Mouse (Mus musculus) intestine, embryonic 16.5 days (tissue): ENCODE measurements at regions not wholly inside any gene's neighbourhood (a gene's known extent, or its start where the extent isn't known, plus 50 kb on each side); places are given as distances from the start of the nearest gene placed in this dataset.

ENCODE experiments used
- ATAC-seq: fragments of 200-750 bp; cut with Nextera tagmentation; 2 replicates; pipeline ENCODE4 v1.8.0; 2017; ENCODE audit warnings: moderate TSS enrichment, moderate library complexity
- H3K27ac ChIP-seq: fragments of 300-500 bp; sonication (generic); 2 replicates; pipeline ENCODE4 v1.5.1; 2014; ENCODE audit warnings: mild to moderate bottlenecking, low read length
- H3K27me3 ChIP-seq: fragments of 300-500 bp; sonication (generic); replicated peaks from 2 replicates; pipeline ENCODE4 v1.6.1; 2014; ENCODE audit warnings: low read length, control low read depth, mixed read lengths; ENCODE audit not compliant: control insufficient read depth, insufficient read depth
- H3K36me3 ChIP-seq: fragments of 300-500 bp; sonication (generic); 2 replicates; pipeline ENCODE4 v1.6.1; 2014; ENCODE audit warnings: low read length, control low read depth; ENCODE audit not compliant: control insufficient read depth, insufficient read depth
- H3K4me1 ChIP-seq: fragments of 300-500 bp; sonication (generic); 2 replicates; pipeline ENCODE4 v1.6.1; 2014; ENCODE audit warnings: low read length, control low read depth, mixed read lengths; ENCODE audit not compliant: control insufficient read depth, insufficient read depth
- H3K4me2 ChIP-seq: fragments of 300-500 bp; sonication (generic); 2 replicates; pipeline ENCODE4 v1.6.1; 2014; ENCODE audit warnings: low read depth, low read length, control low read depth
- H3K4me3 ChIP-seq: fragments of 300-500 bp; sonication (generic); 2 replicates; pipeline ENCODE4 v1.5.1; 2014; ENCODE audit warnings: mild to moderate bottlenecking, low read length
- H3K9ac ChIP-seq: fragments of 300-500 bp; sonication (generic); 2 replicates; pipeline ENCODE4 v1.6.1; 2014; ENCODE audit warnings: low read depth, low read length
- H3K9me3 ChIP-seq: fragments of 300-500 bp; sonication (generic); 2 replicates; pipeline ENCODE4 v1.6.1; 2016; ENCODE audit warnings: low read length, control low read depth; ENCODE audit not compliant: control insufficient read depth
- WGBS: fragments of 180-500 bp; shearing (Covaris S2); extraction: QIAGEN DNeasy Blood & Tissue Kit; methylation state at CpG from one replicate; pipeline ENCODE4 v1.1.7; 2014; 5-methylcytosine and 5-hydroxymethylcytosine counted together

DNA sequence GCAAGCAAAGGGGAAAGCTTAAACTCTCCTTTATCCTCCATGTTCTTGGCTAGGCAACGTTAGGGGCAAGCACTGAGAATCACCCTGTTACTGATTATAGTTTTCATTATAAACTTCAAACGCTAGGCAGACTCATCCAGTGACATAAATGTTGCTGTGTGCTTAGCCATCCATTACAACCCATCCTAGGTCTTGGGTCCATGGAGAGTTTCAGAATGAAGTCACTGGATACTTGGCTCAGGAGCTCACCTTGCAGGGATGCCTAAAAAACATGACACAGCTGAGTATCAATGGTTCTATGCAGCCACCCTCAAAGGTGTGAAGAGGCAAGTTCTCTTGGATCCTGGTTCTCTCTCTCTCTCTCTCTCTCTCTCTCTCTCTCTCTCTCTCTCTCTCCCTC is 227.2 kb upstream of the Sfrp2 start:
- WGBS: 70% methylated on average over 2 of the region's 2 CpGs
- H3K27me3 ChIP-seq: no peaks in the 10 kb centered on the region

GRCm38 (mm10) chr3:83540997-83541932 is 224.9 kb upstream of the Sfrp2 start:
- H3K27me3 ChIP-seq: no peaks in the 10 kb centered on the region
- 68% methylated on average over 11 of the region's 11 CpGs for whole genome bisulfite sequencing
- H3K9ac ChIP-seq: no peak overlapping the region
- no peak overlapping the region for H3K4me2 ChIP-seq
- no peak for ATAC-seq
- no peak overlapping the region for H3K27ac ChIP-seq
- H3K4me3 ChIP-seq: no peak overlapping the region
- no peaks in the 10 kb centered on the region for H3K36me3 ChIP-seq
- no peaks in the 10 kb centered on the region for H3K9me3 ChIP-seq
- H3K4me1 ChIP-seq: no peaks in the 10 kb centered on the region

More for the DNA sequence above, 227.2 kb upstream of the Sfrp2 start:
- Histone ChIP-seq H3K9me3 (no peaks in the 10 kb centered on the region), H3K9ac (no peak overlapping the region), H3K36me3 (no peaks in the 10 kb centered on the region), H3K4me3 (no peak overlapping the region), H3K27ac (no peak overlapping the region), H3K4me1 (no peaks in the 10 kb centered on the region), H3K4me2 (no peak overlapping the region)
- ATAC-seq: no peak

DNA sequence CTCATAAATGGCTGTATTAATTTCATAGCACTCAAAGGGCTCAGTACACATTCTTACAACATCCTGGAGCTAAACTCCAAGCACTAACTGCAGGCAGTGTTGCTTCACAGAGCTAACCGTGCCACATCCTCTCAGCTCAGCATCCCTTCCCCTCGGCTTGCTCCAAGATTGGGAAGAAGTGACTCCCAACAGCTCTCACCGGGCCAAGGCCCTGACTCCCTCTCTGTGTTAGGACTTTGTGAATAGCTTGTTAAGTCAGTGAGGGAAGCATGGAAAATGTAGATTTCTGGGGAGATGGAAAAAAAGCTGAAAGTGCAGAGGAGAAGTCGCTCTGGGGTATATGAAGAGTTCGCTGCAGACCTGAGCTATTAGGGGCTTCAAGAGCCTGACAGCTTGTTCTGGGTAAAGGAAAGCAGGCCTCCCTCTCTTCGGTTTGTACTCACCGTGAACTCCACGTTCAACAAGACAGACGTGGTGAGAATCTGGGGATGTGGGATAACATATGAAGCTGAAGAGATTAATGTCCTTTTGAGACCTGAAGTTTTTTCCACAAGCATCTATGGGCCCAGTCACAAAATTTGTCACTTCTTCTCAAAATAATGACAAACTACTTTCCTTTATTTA is 213.5 kb upstream of the Sfrp2 start:
- Histone ChIP-seq H3K9me3 (no peaks in the 10 kb centered on the region), H3K27me3 (no peaks in the 10 kb centered on the region), H3K27ac (peak overlapping the region; percentile 29; the same call in 1 of the 2 replicates), H3K4me1 (0 out of 2 replicates have a peak, but pooled peaks cover 4% of the 10 kb centered on the region), H3K4me2 (no peak overlapping the region), H3K9ac (no peak overlapping the region), H3K4me3 (no peak overlapping the region), H3K36me3 (no peaks in the 10 kb centered on the region)
- ATAC-seq: no peak
- WGBS: 59% methylated on average over 9 of the region's 9 CpGs

GRCm38 (mm10) chr3:83553858-83554257 is 212.3 kb upstream of the Sfrp2 start:
- Histone ChIP-seq H3K9ac (no peak overlapping the region), H3K4me1 (0 out of 2 replicates have a peak, but pooled peaks cover 4% of the 10 kb centered on the region), H3K9me3 (no peaks in the 10 kb centered on the region), H3K27me3 (no peaks in the 10 kb centered on the region), H3K36me3 (no peaks in the 10 kb centered on the region), H3K4me3 (no peak overlapping the region), H3K4me2 (no peak overlapping the region), H3K27ac (0 out of 2 replicates have a peak overlapping the region, but pooled peaks have one; percentile 21)
- ATAC-seq: no peak
- WGBS: 50% methylated on average over 11 of the region's 11 CpGs

GRCm38 (mm10) chr3:83556788-83557515 is 209.2 kb upstream of the Sfrp2 start:
- no peaks in the 10 kb centered on the region for H3K9me3 ChIP-seq
- no peaks in the 10 kb centered on the region for H3K27me3 ChIP-seq
- no peaks in the 10 kb centered on the region for H3K36me3 ChIP-seq
- no peak overlapping the region for H3K4me3 ChIP-seq
- no peak overlapping the region for H3K4me2 ChIP-seq
- no peak overlapping the region for H3K27ac ChIP-seq
- 80% methylated on average over 10 of the region's 10 CpGs for WGBS
- H3K4me1 ChIP-seq: 0 out of 2 replicates have a peak, but pooled peaks cover 4% of the 10 kb centered on the region
- ATAC-seq: no peak
- no peak overlapping the region for H3K9ac ChIP-seq

- H3K9me3 ChIP-seq: no peaks in the 10 kb centered on the region
- no peaks in the 10 kb centered on the region for H3K4me1 ChIP-seq
- H3K9ac ChIP-seq: no peak overlapping the region
- H3K4me2 ChIP-seq: no peak overlapping the region
- no peak overlapping the region for H3K4me3 ChIP-seq
- WGBS: 60% methylated on average over 3 of the region's 3 CpGs
- no peaks in the 10 kb centered on the region for H3K27me3 ChIP-seq
- H3K36me3 ChIP-seq: no peaks in the 10 kb centered on the region
- no peak for ATAC-seq
- no peak overlapping the region for H3K27ac ChIP-seq
These were observed 204.1 kb upstream of the Sfrp2 start for GRCm38 (mm10) chr3:83562026-83562425.

GRCm38 (mm10) chr3:83575526-83575925 is 190.6 kb upstream of the Sfrp2 start:
- H3K36me3 ChIP-seq: no peaks in the 10 kb centered on the region
- H3K4me3 ChIP-seq: no peak overlapping the region
- H3K9me3 ChIP-seq: no peaks in the 10 kb centered on the region
- no peaks in the 10 kb centered on the region for H3K4me1 ChIP-seq
- no peak overlapping the region for H3K9ac ChIP-seq
- ATAC-seq: no peak
- no peaks in the 10 kb centered on the region for H3K27me3 ChIP-seq
- H3K27ac ChIP-seq: no peak overlapping the region
- WGBS: 89% methylated on average over 4 of the region's 4 CpGs
- no peak overlapping the region for H3K4me2 ChIP-seq

DNA sequence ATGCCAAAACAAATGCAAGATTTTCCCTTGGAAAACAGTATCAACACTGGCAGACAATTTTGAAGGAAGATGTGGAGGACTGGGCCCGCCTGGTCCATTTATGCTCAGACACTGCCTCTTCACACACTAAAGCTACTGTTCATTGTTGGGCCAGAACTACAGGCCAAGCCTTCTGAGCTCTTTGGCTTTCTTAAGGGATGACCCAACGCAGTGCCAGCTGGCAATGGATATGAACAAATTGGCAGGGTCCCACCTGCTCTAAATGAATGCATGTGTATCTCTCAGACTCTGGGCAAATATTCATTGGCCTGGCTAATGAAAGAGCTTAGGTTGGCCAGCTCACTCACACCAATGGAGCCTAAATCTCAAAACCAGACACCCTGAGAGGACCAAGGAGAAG is 190.0 kb upstream of the Sfrp2 start:
- no peak for ATAC-seq
- Histone ChIP-seq H3K9ac (no peak overlapping the region), H3K27me3 (no peaks in the 10 kb centered on the region), H3K9me3 (no peaks in the 10 kb centered on the region), H3K4me2 (no peak overlapping the region), H3K4me3 (no peak overlapping the region), H3K27ac (no peak overlapping the region), H3K36me3 (no peaks in the 10 kb centered on the region), H3K4me1 (no peaks in the 10 kb centered on the region)
- 97% methylated on average over 2 of the region's 2 CpGs for WGBS

DNA sequence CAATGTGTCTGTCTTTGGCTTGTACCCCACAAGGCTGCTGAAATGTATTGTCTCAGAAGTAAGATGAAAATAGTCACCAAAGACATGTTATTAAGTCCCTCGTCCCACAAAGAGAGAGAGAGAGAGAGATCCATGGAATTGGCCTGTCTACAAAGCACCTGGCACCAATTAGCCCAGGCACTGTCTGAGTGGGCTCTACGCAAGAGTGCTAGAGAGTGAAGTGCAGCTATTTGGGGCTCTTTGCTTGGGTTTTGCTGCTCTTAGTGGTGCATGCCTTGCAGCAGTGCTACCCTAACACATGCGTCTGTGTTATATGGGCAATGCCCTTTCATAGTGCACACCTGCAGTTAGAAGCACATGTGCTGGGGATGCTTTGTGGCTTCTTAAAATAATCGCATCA is 185.4 kb upstream of the Sfrp2 start:
- 86% methylated on average over 4 of the region's 4 CpGs for WGBS
- Histone ChIP-seq H3K9ac (no peak overlapping the region), H3K4me2 (no peak overlapping the region), H3K27me3 (no peaks in the 10 kb centered on the region), H3K27ac (no peak overlapping the region), H3K36me3 (no peaks in the 10 kb centered on the region), H3K4me3 (no peak overlapping the region), H3K4me1 (no peaks in the 10 kb centered on the region), H3K9me3 (no peaks in the 10 kb centered on the region)
- ATAC-seq: no peak
